In the genomic region with DNA sequence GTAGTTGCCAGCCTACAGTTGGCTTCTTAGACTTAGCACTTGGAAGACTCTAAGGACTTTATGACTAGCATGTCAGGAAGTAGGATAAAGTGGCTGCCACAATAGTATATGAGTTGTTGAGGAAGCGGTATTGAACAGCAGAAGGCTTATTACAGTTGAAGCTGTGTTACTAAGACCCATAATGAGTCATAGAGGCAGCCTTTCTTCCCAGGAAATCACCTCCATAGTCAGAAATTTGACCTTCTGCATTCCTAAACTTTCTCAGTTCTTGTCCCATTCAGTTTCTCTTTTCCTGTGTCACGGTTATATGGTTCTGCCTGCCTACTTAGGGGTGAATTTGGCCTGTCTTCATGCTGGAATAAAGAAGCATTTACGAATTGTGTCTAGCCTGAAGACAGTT, we compare ENCODE assay signal across 29 mouse cellular contexts. TPM values are rescaled to one million over a fixed set of nuclear protein-coding genes. Genes with fewer than 3 reads are reported as not detected.
"Had no signal": no experiment of that assay in that cellular context is flagged by ENCODE, and none has a peak within 500 bp of the region (broad histone marks: within the 10 kb centered on the region; RNA-seq: fewer than 3 reads in every experiment).

No protein-coding gene starts in this region.

- DNase-seq: kidney, adult 18-20 months; kidney, postnatal 36 days; left cerebral cortex, postnatal 4 days; liver; lung, adult 18-20 months; lung, postnatal 10 days; lung, postnatal 36 days; right cerebral cortex, adult 18-20 months; right cerebral cortex, postnatal 14 days; right cerebral cortex, postnatal 4 days; thymus, adult 2 months; thymus, postnatal 14 days; thymus, postnatal 4 days had no signal

- H3K9ac ChIP-seq: limb, embryonic 13.5 days; liver, embryonic 12.5 days; liver, embryonic 15.5 days; lung, embryonic 15.5 days; midbrain, embryonic 15.5 days; neural tube, embryonic 12.5 days; neural tube, embryonic 15.5 days had no signal

- H3K4me2 ChIP-seq: limb, embryonic 13.5 days; liver, embryonic 12.5 days; liver, embryonic 15.5 days; lung, embryonic 15.5 days; midbrain, embryonic 15.5 days; neural tube, embryonic 12.5 days; neural tube, embryonic 15.5 days had no signal

- ATAC-seq: liver, embryonic 12.5 days; midbrain, embryonic 15.5 days had no signal

- H3K27me3 ChIP-seq: limb, embryonic 13.5 days; liver, embryonic 12.5 days; liver, embryonic 15.5 days; lung, embryonic 15.5 days; megakaryocyte, embryonic 14.5 days; midbrain, embryonic 15.5 days; neural tube, embryonic 12.5 days; neural tube, embryonic 15.5 days had no signal

- H3K4me1 ChIP-seq: limb, embryonic 13.5 days; liver, embryonic 12.5 days; liver, embryonic 15.5 days; lung, embryonic 15.5 days; midbrain, embryonic 10.5 days; midbrain, embryonic 15.5 days; neural tube, embryonic 12.5 days; neural tube, embryonic 15.5 days had no signal

- H3K4me3 ChIP-seq: limb, embryonic 13.5 days; liver, embryonic 12.5 days; liver, embryonic 15.5 days; lung, embryonic 15.5 days; megakaryocyte, embryonic 14.5 days; midbrain, embryonic 10.5 days; midbrain, embryonic 15.5 days; neural tube, embryonic 12.5 days; neural tube, embryonic 15.5 days had no signal

- H3K9me3 ChIP-seq: limb, embryonic 13.5 days; liver, embryonic 12.5 days; liver, embryonic 15.5 days; lung, embryonic 15.5 days; megakaryocyte, embryonic 14.5 days; midbrain, embryonic 10.5 days; midbrain, embryonic 15.5 days; neural tube, embryonic 12.5 days; neural tube, embryonic 15.5 days had no signal

- H3K27ac ChIP-seq: kidney, postnatal 0 days; limb, embryonic 13.5 days; liver, embryonic 12.5 days; liver, embryonic 15.5 days; lung, embryonic 15.5 days; midbrain, embryonic 10.5 days; midbrain, embryonic 15.5 days; neural tube, embryonic 12.5 days; neural tube, embryonic 15.5 days; stomach, postnatal 0 days had no signal

RNA-seq across cellular contexts. Expression of a gene that starts 34.6 kb away (rescaled TPM):
- total RNA-seq: layer of hippocampus, postnatal 25 days; left cerebral cortex, adult 18-20 months; left cerebral cortex, postnatal 14 days had no signal
- polyA plus RNA-seq: kidney, embryonic 14.5 days; kidney, postnatal 0 days; stomach, embryonic 14.5 days; stomach, postnatal 0 days had no signal
